Mouse (Mus musculus) myocyte (in vitro differentiated cells): ENCODE measurements at regions not wholly inside any gene's neighbourhood (a gene's known extent, or its start where the extent isn't known, plus 50 kb on each side); places are given as distances from the start of the nearest gene placed in this dataset.

Experiments
- H3K27me3 ChIP-seq: one replicate; pipeline ENCODE4 v1.6.1; 2011; ENCODE audit not compliant: control insufficient read depth, insufficient read depth, insufficient read length
- H3K36me3 ChIP-seq: one replicate; pipeline ENCODE4 v1.6.1; 2011; ENCODE audit not compliant: control insufficient read depth, insufficient read depth
- H3K4me2 ChIP-seq: one replicate; pipeline ENCODE4 v1.6.1; 2011; ENCODE audit warnings: low read depth, control low read depth
- H3K4me3 ChIP-seq: one replicate; pipeline ENCODE4 v1.5.1; 2011; ENCODE audit warnings: mild to moderate bottlenecking, control low read depth, moderate library complexity
- H3K79me2 ChIP-seq: one replicate; pipeline ENCODE4 v1.6.1; 2011; ENCODE audit not compliant: control insufficient read depth, insufficient read depth
- H3ac ChIP-seq: one replicate; pipeline ENCODE4 v1.6.1; 2011; ENCODE audit not compliant: control insufficient read depth, insufficient read length
- CEBPB ChIP-seq: IDR thresholded peaks from 2 replicates; pipeline ENCODE4 v1.6.1; 2011; ENCODE audit warnings: mild to moderate bottlenecking, moderate library complexity; ENCODE audit not compliant: poor library complexity, insufficient read depth, severe bottlenecking
- E2F4 ChIP-seq: IDR thresholded peaks from one replicate; pipeline ENCODE4 v1.6.1; 2011; ENCODE audit warnings: mild to moderate bottlenecking, control low read depth, moderate library complexity; ENCODE audit not compliant: insufficient read depth
- MAX ChIP-seq: IDR thresholded peaks from one replicate; pipeline ENCODE4 v1.6.1; 2011; ENCODE audit warnings: low read depth, mild to moderate bottlenecking, control low read depth
- MYOD1 ChIP-seq, 3 experiments: IDR thresholded peaks; one replicate each; pipeline ENCODE4 v1.6.1; 2011; ENCODE audit warnings: control low read depth in 2 of 3, low read depth in 2 of 3, mild to moderate bottlenecking in 2 of 3, moderate library complexity in 1 of 3; ENCODE audit not compliant: insufficient read length in 2 of 3, control insufficient read depth in 1 of 3
- MYOG ChIP-seq, 3 experiments: IDR thresholded peaks; one replicate each; pipeline ENCODE4 v1.6.1; 2011; ENCODE audit warnings: control low read depth in 2 of 3, low read depth in 2 of 3, mild to moderate bottlenecking in 2 of 3; ENCODE audit not compliant: insufficient read length in 2 of 3, control insufficient read depth in 1 of 3, insufficient read depth in 1 of 3
- POLR2A ChIP-seq: IDR thresholded peaks from one replicate; pipeline ENCODE4 v1.6.1; 2011; ENCODE audit warnings: low read depth, mild to moderate bottlenecking, control low read depth, moderate library complexity; ENCODE audit not compliant: insufficient read length
- POLR2AphosphoS2 ChIP-seq: IDR thresholded peaks from one replicate; pipeline ENCODE4 v1.6.1; 2011; ENCODE audit warnings: low read depth, control low read depth; ENCODE audit not compliant: insufficient read length
- REST ChIP-seq: IDR thresholded peaks from one replicate; pipeline ENCODE4 v1.6.1; 2011; ENCODE audit warnings: mild to moderate bottlenecking, control low read depth, moderate library complexity; ENCODE audit not compliant: insufficient read depth, insufficient read length
- SRF ChIP-seq: IDR thresholded peaks from one replicate; pipeline ENCODE4 v1.6.1; 2011; ENCODE audit warnings: low read depth; ENCODE audit not compliant: control insufficient read depth, insufficient read length
- TCF12 ChIP-seq: IDR thresholded peaks from one replicate; pipeline ENCODE4 v1.6.1; 2011; ENCODE audit warnings: mild to moderate bottlenecking, control low read depth; ENCODE audit not compliant: poor library complexity, insufficient read depth, severe bottlenecking
- TCF3 ChIP-seq: IDR thresholded peaks from one replicate; pipeline ENCODE4 v1.6.1; 2011; ENCODE audit warnings: low read depth, control low read depth; ENCODE audit not compliant: insufficient read length
- USF1 ChIP-seq: IDR thresholded peaks from one replicate; pipeline ENCODE4 v1.6.1; 2011; ENCODE audit warnings: low read depth, mild to moderate bottlenecking, control low read depth, moderate library complexity

GRCm38 (mm10) chr5:11983452-11983851, 65.6 kb downstream of the 4933402N22Rik start:
- no peak overlapping the region for H3ac ChIP-seq
- H3K27me3 ChIP-seq = no peaks in the 10 kb centered on the region
- H3K4me3 ChIP-seq = no peak overlapping the region
- H3K79me2 ChIP-seq = no peaks in the 10 kb centered on the region
- TF ChIP-seq USF1 (peak; percentile 57), E2F4 (no peak)
- H3K4me2 ChIP-seq = no peak overlapping the region
- no peaks in the 10 kb centered on the region for H3K36me3 ChIP-seq

GRCm38 (mm10) chr5:11989140-11989539, 71.3 kb downstream of the 4933402N22Rik start:
- TF ChIP-seq USF1 (no peak), TCF3 (no peak), SRF (no peak), MYOD1 (IDR thresholded peaks at IDR 0.05; ENCODE audit: control insufficient read depth in 1 of 3, insufficient read length in 2 of 3, low read depth in 2 of 3) (no peak), MYOG (IDR thresholded peaks at IDR 0.05; ENCODE audit: control insufficient read depth in 1 of 3, insufficient read depth in 1 of 3, insufficient read length in 2 of 3, low read depth in 2 of 3) (no peak), TCF12 (no peak), E2F4 (no peak), CEBPB (no peak), POLR2AphosphoS2 (no peak), REST (no peak), MAX (no peak), POLR2A (no peak)
- H3K27me3 ChIP-seq = no peaks in the 10 kb centered on the region
- no peaks in the 10 kb centered on the region for H3K79me2 ChIP-seq
- no peaks in the 10 kb centered on the region for H3K36me3 ChIP-seq
- H3K4me3 ChIP-seq = no peak overlapping the region
- no peak overlapping the region for H3K4me2 ChIP-seq
- no peak overlapping the region for H3ac ChIP-seq

DNA sequence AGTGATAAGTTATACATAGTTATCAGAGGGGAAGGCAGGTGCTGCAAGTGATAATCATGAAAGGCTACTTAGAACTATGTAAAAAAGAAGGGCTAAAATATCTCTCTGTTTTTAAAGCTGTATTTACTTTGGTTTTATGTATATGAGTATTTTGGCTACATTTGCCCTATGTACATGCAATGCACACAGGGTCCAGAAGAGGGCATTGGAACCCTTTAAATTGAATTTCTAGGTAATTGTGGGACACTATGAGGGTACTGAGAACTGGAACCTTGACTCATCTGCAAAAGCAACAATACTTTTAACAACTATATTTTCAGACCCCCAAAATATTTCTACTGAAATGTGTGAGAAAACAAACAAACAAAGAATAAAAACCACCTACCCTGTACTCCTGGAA, 82.9 kb downstream of the 4933402N22Rik start:
- no peak overlapping the region for H3K4me3 ChIP-seq
- H3K27me3 ChIP-seq = no peaks in the 10 kb centered on the region
- no peak for TF ChIP-seq MYOG (IDR thresholded peaks at IDR 0.05; ENCODE audit: control insufficient read depth in 1 of 3, insufficient read depth in 1 of 3, insufficient read length in 2 of 3, low read depth in 2 of 3)
- no peak for TF ChIP-seq USF1
- no peak for TF ChIP-seq CEBPB
- no peak for TF ChIP-seq POLR2AphosphoS2
- TF ChIP-seq REST = no peak
- no peak for TF ChIP-seq POLR2A
- TF ChIP-seq MAX = no peak
- TF ChIP-seq TCF12 = no peak
- no peak for TF ChIP-seq E2F4
- TF ChIP-seq TCF3 = no peak
- no peak for TF ChIP-seq MYOD1 (IDR thresholded peaks at IDR 0.05; ENCODE audit: control insufficient read depth in 1 of 3, insufficient read length in 2 of 3, low read depth in 2 of 3)
- TF ChIP-seq SRF = no peak
- H3K79me2 ChIP-seq = no peaks in the 10 kb centered on the region
- H3K4me2 ChIP-seq = no peak overlapping the region
- no peaks in the 10 kb centered on the region for H3K36me3 ChIP-seq
- no peak overlapping the region for H3ac ChIP-seq

DNA sequence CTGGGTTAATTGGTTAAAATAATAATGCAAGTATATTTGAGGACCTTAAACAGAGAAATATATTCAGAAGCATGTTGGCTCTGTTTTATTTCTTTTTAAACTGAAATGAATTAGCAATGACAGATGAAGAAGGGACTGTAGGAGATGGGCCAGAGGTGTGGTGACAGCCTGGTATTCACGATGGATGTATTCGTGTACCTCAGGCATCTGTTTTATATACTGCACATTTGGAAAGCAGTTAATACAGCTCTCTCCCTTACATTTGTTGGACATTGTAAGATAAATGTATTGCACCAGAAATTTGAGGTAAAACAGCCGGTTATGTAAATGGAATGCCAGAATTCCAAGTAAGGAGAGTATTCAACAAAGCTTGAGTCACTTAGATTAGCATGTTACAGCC, 88.6 kb downstream of the 4933402N22Rik start:
- H3K27me3 ChIP-seq = no peaks in the 10 kb centered on the region
- no peaks in the 10 kb centered on the region for H3K79me2 ChIP-seq
- H3K4me2 ChIP-seq = no peak overlapping the region
- no peaks in the 10 kb centered on the region for H3K36me3 ChIP-seq
- H3ac ChIP-seq = no peak overlapping the region
- no peak overlapping the region for H3K4me3 ChIP-seq
- TF ChIP-seq MYOD1 (IDR thresholded peaks at IDR 0.05; ENCODE audit: control insufficient read depth in 1 of 3, insufficient read length in 2 of 3, low read depth in 2 of 3) (no peak), MYOG (IDR thresholded peaks at IDR 0.05; ENCODE audit: control insufficient read depth in 1 of 3, insufficient read depth in 1 of 3, insufficient read length in 2 of 3, low read depth in 2 of 3) (no peak), REST (no peak), MAX (no peak), TCF3 (no peak), TCF12 (no peak)

DNA sequence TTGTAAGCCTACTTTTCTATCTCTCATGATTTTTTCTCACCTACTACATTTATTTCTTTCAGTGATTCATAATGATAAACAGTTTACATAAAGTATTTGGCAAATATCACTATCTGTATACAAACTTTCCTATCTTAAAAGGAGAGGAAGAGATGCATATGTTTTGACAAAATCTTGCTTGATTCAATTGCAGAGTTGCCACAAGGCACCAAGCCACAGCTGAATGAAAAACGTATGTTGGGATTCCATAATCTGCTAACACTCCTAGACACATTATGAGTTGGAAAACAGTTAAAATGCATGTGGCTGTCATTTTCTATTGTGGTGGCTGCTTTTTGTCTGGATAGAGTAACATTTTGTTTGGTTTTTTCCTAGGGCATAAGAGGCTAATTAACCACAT, 98.5 kb downstream of the 4933402N22Rik start:
- TF ChIP-seq POLR2AphosphoS2 (no peak), TCF3 (no peak), E2F4 (no peak), MYOG (IDR thresholded peaks at IDR 0.05; ENCODE audit: control insufficient read depth in 1 of 3, insufficient read depth in 1 of 3, insufficient read length in 2 of 3, low read depth in 2 of 3) (no peak), REST (no peak), SRF (no peak), USF1 (no peak)
- Histone ChIP-seq H3ac (no peak overlapping the region), H3K27me3 (no peaks in the 10 kb centered on the region), H3K4me3 (no peak overlapping the region), H3K79me2 (no peaks in the 10 kb centered on the region), H3K36me3 (no peaks in the 10 kb centered on the region), H3K4me2 (no peak overlapping the region)
